Mouse (Mus musculus): ENCODE data around the gene Aspg. TPM values are rescaled to one million over a fixed set of nuclear protein-coding genes. Genes with fewer than 3 reads are reported as not detected.

The Aspg gene
- polyA plus RNA-seq, 1 experiment from 2014 or later: not detected

DNA sequence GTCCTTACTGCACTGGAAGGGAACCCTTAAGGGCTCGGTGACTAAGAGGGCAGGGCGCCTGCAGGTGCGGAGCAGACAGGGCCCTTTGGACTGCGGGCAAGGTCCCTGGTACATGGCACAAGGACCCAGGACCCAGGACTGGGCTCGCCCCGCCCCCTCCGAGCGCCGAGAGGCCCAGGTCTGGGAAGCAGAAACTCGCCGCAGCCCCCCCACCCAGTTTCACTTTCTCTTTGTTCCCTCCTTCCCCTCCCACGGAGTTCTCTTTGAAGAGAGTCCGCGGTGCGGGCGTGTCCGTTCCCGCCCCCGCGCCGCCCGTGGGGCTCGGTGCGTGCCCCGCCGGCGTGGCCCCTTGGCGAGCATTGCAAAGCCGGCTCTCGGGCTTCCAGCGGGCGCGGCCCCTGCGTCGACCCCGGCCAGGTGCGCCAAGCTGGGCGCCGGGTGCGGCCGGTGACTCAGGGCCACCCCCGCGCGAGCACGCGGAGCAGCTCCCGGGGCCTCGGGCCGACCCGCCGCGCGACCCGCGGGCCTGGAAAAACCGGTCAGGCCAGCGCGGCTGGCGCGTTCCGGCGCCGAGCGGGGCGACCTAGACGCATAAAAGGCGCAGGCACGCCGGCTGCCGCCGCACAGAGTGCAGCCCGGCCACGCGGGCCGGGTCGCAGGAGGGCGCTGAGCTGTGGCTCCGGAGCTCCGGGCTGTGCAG lies 23.8 kb downstream of the Aspg start:
- Histone ChIP-seq H3K79me2 (ENCODE audit: inconsistent target) (no peaks in the 10 kb centered on the region), H3K4me3 (ENCODE audit: inconsistent target) (peak overlapping the region; percentile 16; the same call in 1 of the 2 replicates), H3K36me3 (ENCODE audit: inconsistent target) (no peaks in the 10 kb centered on the region), H3K27ac (no peak overlapping the region)
- 1% methylated on average over 64 of the region's 79 CpGs for WGBS (ENCODE audit: missing documents)

DNA sequence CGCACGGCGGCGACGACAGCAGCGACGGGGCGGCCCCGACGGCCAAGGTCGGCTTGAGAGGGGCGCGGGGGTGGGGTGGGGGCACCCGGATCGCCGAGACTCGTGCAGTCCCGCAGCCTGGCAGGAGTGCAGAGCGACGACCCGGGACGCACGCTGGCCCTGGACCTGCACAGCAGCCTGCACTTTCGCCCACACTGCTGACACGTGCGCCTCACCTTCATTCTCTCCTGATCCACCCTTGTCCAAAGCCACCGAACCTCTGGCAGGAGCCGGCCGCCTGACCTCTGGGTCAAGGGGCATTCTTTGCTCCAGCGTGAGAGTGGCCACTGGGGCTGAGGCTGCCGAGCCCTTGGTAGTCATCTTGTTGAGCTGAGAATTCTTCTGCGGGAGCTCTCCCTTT lies 24.5 kb downstream of the Aspg start:
- WGBS (ENCODE audit: missing documents): 25% methylated on average over 32 of the region's 32 CpGs
- H3K27ac ChIP-seq: no peak overlapping the region
- H3K36me3 ChIP-seq (ENCODE audit: inconsistent target): no peaks in the 10 kb centered on the region
- no peak overlapping the region for H3K4me3 ChIP-seq (ENCODE audit: inconsistent target)
- no peaks in the 10 kb centered on the region for H3K79me2 ChIP-seq (ENCODE audit: inconsistent target)

- H3K27ac ChIP-seq: no peak overlapping the region
- H3K4me3 ChIP-seq (ENCODE audit: inconsistent target): no peak overlapping the region
- 5% methylated on average over 5 of the region's 5 CpGs for WGBS (ENCODE audit: missing documents)
- no peaks in the 10 kb centered on the region for H3K36me3 ChIP-seq (ENCODE audit: inconsistent target)
- H3K79me2 ChIP-seq (ENCODE audit: inconsistent target): no peaks in the 10 kb centered on the region
Observed at GRCm38 (mm10) chr12:112140231-112140630, 33.8 kb downstream of the Aspg start.

- H3K4me3 ChIP-seq (ENCODE audit: inconsistent target): no peak overlapping the region
- H3K79me2 ChIP-seq (ENCODE audit: inconsistent target): no peaks in the 10 kb centered on the region
- no peak overlapping the region for H3K27ac ChIP-seq
- WGBS (ENCODE audit: missing documents): 23% methylated on average over 7 of the region's 7 CpGs
- no peaks in the 10 kb centered on the region for H3K36me3 ChIP-seq (ENCODE audit: inconsistent target)
Observed at GRCm38 (mm10) chr12:112140745-112141144, 34.3 kb downstream of the Aspg start.

DNA sequence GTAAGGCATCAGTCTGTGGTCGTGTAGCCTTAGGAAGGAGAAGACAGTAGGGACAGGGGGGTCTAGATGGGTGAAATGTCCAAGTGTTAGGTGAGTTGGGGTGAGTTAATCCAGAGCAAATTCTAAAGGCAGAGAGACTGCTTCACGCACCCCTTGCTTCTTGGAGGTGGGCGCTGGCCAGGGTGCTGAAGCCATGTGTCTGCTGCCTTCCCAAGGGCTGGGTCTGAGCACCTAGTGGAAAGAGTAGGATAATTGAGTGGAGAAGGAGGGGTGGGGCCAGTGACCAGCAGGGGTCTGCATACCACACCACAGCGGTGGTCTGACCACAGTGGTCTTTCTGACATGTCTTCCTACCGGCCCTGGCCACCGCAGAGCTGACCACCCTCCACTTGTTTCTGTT lies 34.8 kb downstream of the Aspg start:
- Histone ChIP-seq H3K27ac (no peak overlapping the region), H3K79me2 (ENCODE audit: inconsistent target) (no peaks in the 10 kb centered on the region)
- WGBS (ENCODE audit: missing documents): 12% methylated on average over 6 of the region's 6 CpGs

DNA sequence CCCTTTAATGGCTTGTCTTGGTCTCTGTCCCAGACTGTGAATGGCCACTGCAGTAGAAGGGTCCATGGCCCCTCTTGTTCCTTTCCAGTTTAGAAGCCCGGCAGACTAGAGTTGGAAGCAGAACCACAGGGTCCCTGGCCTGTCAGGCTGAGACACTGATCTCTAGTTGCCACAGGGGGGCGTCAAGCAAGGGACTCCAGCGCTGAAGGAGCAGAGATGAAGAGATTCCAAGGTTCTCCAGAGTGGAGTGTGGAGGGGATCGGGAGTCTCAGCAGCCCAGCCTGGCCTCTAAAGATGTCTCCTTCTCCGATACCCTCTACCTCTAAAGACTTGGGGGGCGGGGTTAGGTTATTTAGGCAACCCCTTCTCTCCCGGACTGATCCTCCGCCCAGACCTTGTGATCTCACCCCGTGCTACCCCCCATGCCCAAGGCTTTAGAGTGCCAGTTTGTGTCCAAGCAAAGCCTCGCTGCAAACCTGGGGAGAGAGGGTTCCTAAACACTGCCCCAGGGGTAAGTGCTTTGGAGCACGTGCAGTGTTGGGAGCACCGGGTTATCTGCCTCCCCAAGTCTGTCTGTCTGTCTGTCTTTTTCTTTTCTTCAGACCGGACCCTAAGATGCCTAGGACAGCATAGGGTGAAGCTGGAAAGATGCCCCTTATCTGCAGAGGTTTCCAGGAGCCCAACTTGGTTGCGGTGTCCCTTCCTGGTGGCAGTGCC lies 36.8 kb downstream of the Aspg start:
- no peaks in the 10 kb centered on the region for H3K36me3 ChIP-seq (ENCODE audit: inconsistent target)
- H3K27ac ChIP-seq: no peak overlapping the region
- no peak overlapping the region for H3K4me3 ChIP-seq (ENCODE audit: inconsistent target)
- no peaks in the 10 kb centered on the region for H3K79me2 ChIP-seq (ENCODE audit: inconsistent target)
- 10% methylated on average over 14 of the region's 14 CpGs for WGBS (ENCODE audit: missing documents)

More for the DNA sequence above, 34.8 kb downstream of the Aspg start:
- H3K4me3 ChIP-seq (ENCODE audit: inconsistent target): no peak overlapping the region
- H3K36me3 ChIP-seq (ENCODE audit: inconsistent target): no peaks in the 10 kb centered on the region

DNA sequence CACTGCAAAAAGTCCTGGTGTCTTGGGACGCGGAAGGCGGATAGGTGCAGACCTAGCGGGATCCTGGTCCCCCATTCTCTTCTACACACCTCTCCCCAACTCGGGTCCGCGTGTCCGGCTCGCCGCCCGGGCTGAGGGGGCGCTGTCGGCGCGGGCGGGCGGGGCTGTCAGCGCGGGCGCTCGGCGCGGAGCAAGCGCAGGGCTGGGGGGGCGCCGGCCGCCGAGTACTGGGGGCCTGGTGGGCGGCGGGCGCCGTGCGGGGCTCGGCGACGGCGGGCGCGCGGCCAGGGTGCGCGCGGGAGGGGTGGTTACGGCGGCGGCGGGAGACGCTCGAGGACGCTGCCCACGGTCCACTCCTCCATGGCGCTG lies 37.3 kb downstream of the Aspg start:
- Histone ChIP-seq H3K79me2 (ENCODE audit: inconsistent target) (no peaks in the 10 kb centered on the region), H3K36me3 (ENCODE audit: inconsistent target) (no peaks in the 10 kb centered on the region), H3K4me3 (ENCODE audit: inconsistent target) (no peak overlapping the region), H3K27ac (no peak overlapping the region)
- 1% methylated on average over 39 of the region's 52 CpGs for WGBS (ENCODE audit: missing documents)

DNA sequence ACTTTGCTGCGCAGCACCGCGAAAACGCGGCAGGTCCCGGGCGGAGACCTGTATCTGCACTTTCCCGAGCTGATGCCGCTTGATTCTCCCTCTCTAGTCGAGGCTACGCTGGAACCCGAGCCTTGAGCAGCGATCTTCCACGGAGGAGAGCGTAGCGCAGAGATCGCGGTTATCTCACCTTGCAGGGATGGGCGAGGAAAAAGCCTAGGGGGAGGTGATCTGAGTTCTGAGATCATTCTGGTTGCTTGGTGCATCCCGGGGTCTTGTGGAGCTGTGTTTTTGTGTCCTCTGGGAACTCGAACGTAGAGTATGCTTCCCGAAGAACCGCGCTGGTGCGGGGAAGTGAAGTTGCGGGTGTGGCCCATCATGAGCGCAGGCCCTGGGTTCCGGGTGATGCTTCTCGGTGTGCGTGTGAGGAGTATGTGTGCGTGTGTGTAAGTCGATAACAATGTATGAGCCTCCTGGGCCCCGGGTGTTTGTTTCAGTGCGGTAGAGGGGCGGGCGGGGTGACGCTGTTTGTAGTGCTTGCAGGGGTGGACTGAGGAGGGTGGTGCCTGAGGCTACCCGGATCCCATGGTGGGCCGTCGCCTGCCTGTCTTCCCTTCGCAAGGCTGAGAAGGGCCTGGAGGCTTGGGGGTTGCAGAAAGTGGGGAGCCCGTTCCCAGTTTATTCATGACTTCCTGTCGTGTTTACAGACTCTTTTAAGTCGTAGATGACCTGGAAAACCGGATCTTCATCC lies 38.1 kb downstream of the Aspg start:
- H3K36me3 ChIP-seq (ENCODE audit: inconsistent target): no peaks in the 10 kb centered on the region
- no peak overlapping the region for H3K27ac ChIP-seq
- H3K79me2 ChIP-seq (ENCODE audit: inconsistent target): no peaks in the 10 kb centered on the region
- WGBS (ENCODE audit: missing documents): 6% methylated on average over 46 of the region's 46 CpGs
- no peak overlapping the region for H3K4me3 ChIP-seq (ENCODE audit: inconsistent target)

GRCm38 (mm10) chr12:112145211-112145874 lies 38.9 kb downstream of the Aspg start:
- H3K27ac ChIP-seq: no peak overlapping the region
- no peaks in the 10 kb centered on the region for H3K36me3 ChIP-seq (ENCODE audit: inconsistent target)
- no peaks in the 10 kb centered on the region for H3K79me2 ChIP-seq (ENCODE audit: inconsistent target)
- under 1% methylated on average over 37 of the region's 37 CpGs for WGBS (ENCODE audit: missing documents)
- H3K4me3 ChIP-seq (ENCODE audit: inconsistent target): no peak overlapping the region

DNA sequence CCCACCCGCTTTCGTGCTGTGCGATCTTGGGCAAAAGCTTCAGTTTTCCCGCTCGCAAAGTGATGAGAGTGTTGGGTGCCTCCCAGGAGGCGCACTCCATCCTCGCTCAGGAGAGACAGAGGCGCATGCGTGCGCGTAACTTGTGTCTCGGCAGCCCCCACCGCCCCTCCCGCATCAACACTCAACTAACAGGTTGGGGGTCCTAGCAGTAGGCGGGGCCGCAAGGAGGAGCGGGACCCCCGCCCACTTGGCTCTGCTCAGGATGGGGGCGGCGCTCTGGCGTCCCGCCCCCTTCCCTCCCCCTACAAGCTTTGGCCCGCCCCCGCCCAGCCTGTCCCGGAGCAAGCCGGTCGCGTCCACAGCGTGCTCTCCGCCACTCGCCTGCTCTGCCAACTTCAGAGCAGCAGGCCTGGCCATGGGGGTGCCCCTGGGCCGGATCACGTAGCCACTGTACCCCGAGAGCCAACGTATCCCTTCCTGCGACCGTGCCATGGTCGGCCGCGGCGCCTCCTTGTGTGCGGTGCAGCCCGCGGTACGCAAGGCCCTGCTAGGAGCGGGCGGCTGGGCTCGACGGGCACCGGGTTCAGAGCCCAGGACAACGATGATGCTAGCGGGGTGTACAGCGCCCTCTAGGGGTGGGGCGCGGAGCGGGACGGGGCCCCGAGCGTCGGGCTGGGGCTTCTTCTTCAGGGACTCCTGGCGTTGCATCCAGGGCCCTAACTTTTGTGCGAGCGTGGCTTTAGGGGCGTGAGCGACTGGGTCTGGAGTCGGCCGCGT lies 39.6 kb downstream of the Aspg start, which contains the start of gene Kif26a:
Gene Kif26a (plus strand): TSS at position 334 of the 777 bp plus-strand sequence.
- Histone ChIP-seq H3K79me2 (ENCODE audit: inconsistent target) (no peaks in the 10 kb centered on the region), H3K36me3 (ENCODE audit: inconsistent target) (no peaks in the 10 kb centered on the region), H3K27ac (no peak within 1 kb of the TSS), H3K4me3 (ENCODE audit: inconsistent target) (no peak within 1 kb of the TSS)
- WGBS (ENCODE audit: missing documents): 3% methylated on average over 59 of the region's 68 CpGs

DNA sequence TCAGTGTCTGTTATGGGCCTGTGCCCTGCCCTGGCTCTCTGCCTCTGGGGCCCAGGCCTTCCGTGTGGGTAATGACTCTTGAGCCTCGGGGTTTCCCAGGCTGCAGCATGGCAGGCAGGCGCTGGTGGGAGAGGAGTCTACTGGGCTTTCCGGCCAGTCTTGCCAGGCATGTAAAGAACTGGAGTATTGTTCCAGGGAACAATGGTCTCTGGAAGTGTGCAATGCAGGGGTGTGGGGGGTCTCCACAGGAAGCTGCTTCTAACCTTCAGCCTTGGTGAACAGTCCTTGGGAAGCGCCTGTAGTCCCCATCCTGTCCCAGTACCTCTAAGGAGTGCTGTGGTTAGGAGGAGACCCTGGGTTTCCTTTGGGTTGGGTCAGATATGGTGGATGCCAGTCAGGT lies 40.9 kb downstream of the Aspg start:
- 61% methylated on average over 5 of the region's 5 CpGs for WGBS (ENCODE audit: missing documents)
- H3K79me2 ChIP-seq (ENCODE audit: inconsistent target): no peaks in the 10 kb centered on the region
- no peaks in the 10 kb centered on the region for H3K36me3 ChIP-seq (ENCODE audit: inconsistent target)
- no peak overlapping the region for H3K4me3 ChIP-seq (ENCODE audit: inconsistent target)
- H3K27ac ChIP-seq: no peak overlapping the region

GRCm38 (mm10) chr12:112150011-112150410 lies 43.5 kb downstream of the Aspg start:
- 74% methylated on average over 7 of the region's 7 CpGs for WGBS (ENCODE audit: missing documents)

DNA sequence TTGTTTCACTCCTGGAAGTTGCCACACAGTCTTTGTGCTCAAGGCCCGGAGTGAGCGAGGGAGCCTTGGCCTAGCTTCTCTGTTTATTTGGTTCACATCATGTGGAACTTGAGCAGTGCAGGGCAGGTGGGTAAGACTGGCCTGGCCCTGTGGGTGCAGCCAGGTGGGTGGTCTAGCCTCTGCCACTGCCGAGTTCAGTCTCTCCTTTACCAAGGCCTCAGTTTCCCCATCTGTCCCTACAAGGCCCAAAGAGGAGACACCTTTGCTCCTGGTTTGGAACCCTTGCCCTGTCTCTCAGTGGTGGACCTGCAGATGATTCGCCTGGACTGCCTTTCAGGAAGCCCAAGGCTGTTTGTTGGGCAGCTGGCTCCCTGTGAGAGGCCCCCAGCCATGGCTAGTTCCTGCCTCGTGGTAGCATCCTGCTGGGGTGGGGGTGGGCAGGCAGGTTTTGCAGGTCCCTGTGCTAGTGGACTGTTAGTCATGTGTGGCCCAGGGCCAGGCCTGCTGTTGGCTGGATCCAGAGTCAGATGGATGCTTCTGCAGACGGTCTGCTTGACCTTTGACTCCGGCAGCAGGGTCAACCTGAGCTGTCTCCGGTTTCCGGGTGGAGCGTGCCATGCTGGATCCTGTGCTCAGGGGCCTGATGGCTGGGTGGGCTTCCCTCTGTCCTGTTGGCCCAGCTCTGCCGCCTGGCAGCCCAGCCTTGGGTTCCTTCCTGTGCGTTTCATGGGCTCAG lies 44.9 kb downstream of the Aspg start:
- Histone ChIP-seq H3K79me2 (ENCODE audit: inconsistent target) (no peaks in the 10 kb centered on the region), H3K27ac (no peak overlapping the region), H3K36me3 (ENCODE audit: inconsistent target) (no peaks in the 10 kb centered on the region), H3K4me3 (ENCODE audit: inconsistent target) (no peak overlapping the region)
- 59% methylated on average over 12 of the region's 12 CpGs for WGBS (ENCODE audit: missing documents)

More at GRCm38 (mm10) chr12:112150011-112150410, 43.5 kb downstream of the Aspg start:
- Histone ChIP-seq H3K36me3 (ENCODE audit: inconsistent target) (no peaks in the 10 kb centered on the region), H3K4me3 (ENCODE audit: inconsistent target) (no peak overlapping the region), H3K79me2 (ENCODE audit: inconsistent target) (no peaks in the 10 kb centered on the region), H3K27ac (no peak overlapping the region)
